Mouse (Mus musculus): Measurements from ENCODE around the gene Cep128.

Cep128 gene

GRCm38 (mm10) chr12:90954740-90955473 is 429.3 kb downstream of the Cep128 start:
- no peak for DNase-seq

Data from kidney, adult 11 months (tissue).